Mouse (Mus musculus) heart, embryonic 12.5 days (tissue): ENCODE results near the gene Slco2a1. TPM values are rescaled to one million over a fixed set of nuclear protein-coding genes. Genes with fewer than 3 reads are reported as not detected.
A peak's percentile ranks its signal among the peaks of the same experiment; 100 is the strongest.

Source experiments
- ATAC-seq: fragments of 200-750 bp; cut with Nextera tagmentation; 2 replicates; pipeline ENCODE4 v1.8.0; 2017; ENCODE audit warnings: moderate TSS enrichment, moderate library complexity; ENCODE audit not compliant: insufficient number of reproducible peaks, low FRiP score
- H3K27ac ChIP-seq: fragments of 300-500 bp; sonication (generic); 2 replicates; pipeline ENCODE4 v1.5.1; 2016; ENCODE audit warnings: mild to moderate bottlenecking, moderate library complexity; ENCODE audit not compliant: poor library complexity, severe bottlenecking
- H3K27me3 ChIP-seq: fragments of 300-500 bp; sonication (generic); replicated peaks from 2 replicates; pipeline ENCODE4 v1.6.1; 2016; ENCODE audit warnings: mild to moderate bottlenecking, moderate library complexity
- H3K36me3 ChIP-seq: fragments of 300-500 bp; sonication (generic); 2 replicates; pipeline ENCODE4 v1.6.1; 2016; ENCODE audit warnings: mild to moderate bottlenecking, moderate library complexity
- H3K4me1 ChIP-seq: fragments of 300-500 bp; sonication (generic); replicated peaks from 2 replicates; pipeline ENCODE4 v1.6.1; 2016; ENCODE audit warnings: mild to moderate bottlenecking
- H3K4me2 ChIP-seq: fragments of 300-500 bp; sonication (generic); 2 replicates; pipeline ENCODE4 v1.6.1; 2016; ENCODE audit warnings: mild to moderate bottlenecking, moderate library complexity
- H3K4me3 ChIP-seq: fragments of 300-500 bp; sonication (generic); 2 replicates; pipeline ENCODE4 v1.5.1; 2016; ENCODE audit warnings: mild to moderate bottlenecking
- H3K9ac ChIP-seq: fragments of 300-500 bp; sonication (generic); 2 replicates; pipeline ENCODE4 v1.6.1; 2016; ENCODE audit warnings: mild to moderate bottlenecking, moderate library complexity
- H3K9me3 ChIP-seq: fragments of 300-500 bp; sonication (generic); replicated peaks from 2 replicates; pipeline ENCODE4 v1.6.1; 2016; ENCODE audit warnings: mild to moderate bottlenecking, moderate library complexity
- WGBS: fragments of 180-500 bp; shearing (Covaris S2); methylation state at CpG from one replicate; pipeline ENCODE4 v1.1.7; 2016; 5-methylcytosine and 5-hydroxymethylcytosine counted together
- polyA plus RNA-seq: library from polyadenylated mRNA; unstranded; fragments of >200 nt; fragmentation: Nextera tagmentation; extraction: Ambion mirVana; gene quantifications from 2 replicates; pipeline ENCODE4 v1.2.1, GENCODE M21; 2016

Slco2a1 gene
- polyA plus RNA-seq, 1 experiment from 2014 or later: 9.0 TPM

GRCm38 (mm10) chr9:103008079-103008855 lies 19.8 kb downstream of the Slco2a1 start:
- no peaks in the 10 kb centered on the region for H3K9me3 ChIP-seq
- peak overlapping the region; percentile 56 for H3K4me3 ChIP-seq
- peak overlapping the region; percentile 99 for H3K4me2 ChIP-seq
- H3K27ac ChIP-seq: peak overlapping the region; percentile 81
- H3K9ac ChIP-seq: peak overlapping the region; percentile 77
- peaks cover 51% of the 10 kb centered on the region for H3K4me1 ChIP-seq
- H3K36me3 ChIP-seq: no peaks in the 10 kb centered on the region
- peaks cover 7% of the 10 kb centered on the region for H3K27me3 ChIP-seq
- WGBS: under 1% methylated on average over 46 of the region's 50 CpGs
- ATAC-seq: no peak; the same call in none of the 2 replicates

- Histone ChIP-seq H3K27ac (no peak overlapping the region), H3K4me1 (peaks cover 41% of the 10 kb centered on the region), H3K4me3 (no peak overlapping the region), H3K27me3 (peaks cover 7% of the 10 kb centered on the region), H3K36me3 (no peaks in the 10 kb centered on the region), H3K9me3 (no peaks in the 10 kb centered on the region), H3K9ac (no peak overlapping the region), H3K4me2 (peak overlapping the region; percentile 2; the same call in 1 of the 2 replicates)
- no peak for ATAC-seq
- 54% methylated on average over 3 of the region's 3 CpGs for WGBS
Measured at GRCm38 (mm10) chr9:103010161-103010560, 21.6 kb downstream of the Slco2a1 start.

- Histone ChIP-seq H3K4me1 (0 out of 2 replicates have a peak, but pooled peaks cover 13% of the 10 kb centered on the region), H3K9ac (no peak overlapping the region), H3K4me2 (no peak overlapping the region), H3K4me3 (no peak overlapping the region), H3K27me3 (peaks cover 7% of the 10 kb centered on the region), H3K9me3 (no peaks in the 10 kb centered on the region), H3K36me3 (no peaks in the 10 kb centered on the region), H3K27ac (no peak overlapping the region)
- WGBS: 11% methylated on average over 5 of the region's 5 CpGs
- ATAC-seq: no peak
Measured at GRCm38 (mm10) chr9:103013366-103013765, 24.9 kb downstream of the Slco2a1 start.

GRCm38 (mm10) chr9:103014686-103015085 lies 26.2 kb downstream of the Slco2a1 start:
- Histone ChIP-seq H3K4me1 (0 out of 2 replicates have a peak, but pooled peaks cover 2% of the 10 kb centered on the region), H3K4me3 (no peak overlapping the region), H3K9ac (no peak overlapping the region)

GRCm38 (mm10) chr9:103024116-103024515 lies 35.6 kb downstream of the Slco2a1 start:
- WGBS: 75% methylated on average over 4 of the region's 4 CpGs
- no peaks in the 10 kb centered on the region for H3K4me1 ChIP-seq
- no peak overlapping the region for H3K27ac ChIP-seq
- H3K9me3 ChIP-seq: no peaks in the 10 kb centered on the region
- ATAC-seq: no peak
- H3K4me2 ChIP-seq: no peak overlapping the region
- no peak overlapping the region for H3K4me3 ChIP-seq
- no peaks in the 10 kb centered on the region for H3K27me3 ChIP-seq
- no peaks in the 10 kb centered on the region for H3K36me3 ChIP-seq
- no peak overlapping the region for H3K9ac ChIP-seq

More at GRCm38 (mm10) chr9:103014686-103015085, 26.2 kb downstream of the Slco2a1 start:
- Histone ChIP-seq H3K36me3 (no peaks in the 10 kb centered on the region), H3K9me3 (no peaks in the 10 kb centered on the region), H3K4me2 (no peak overlapping the region), H3K27ac (no peak overlapping the region), H3K27me3 (peaks cover 3% of the 10 kb centered on the region)
- ATAC-seq: no peak
- 75% methylated on average over 12 of the region's 12 CpGs for WGBS

- Histone ChIP-seq H3K27ac (no peak overlapping the region), H3K4me1 (peaks cover under 1% of the 10 kb centered on the region; the same call in 1 of the 2 replicates)
- WGBS: 77% methylated on average over 11 of the region's 11 CpGs
Measured at GRCm38 (mm10) chr9:103027150-103027889, 38.8 kb downstream of the Slco2a1 start.

GRCm38 (mm10) chr9:103029012-103029411 lies 40.5 kb downstream of the Slco2a1 start:
- H3K27ac ChIP-seq: no peak overlapping the region
- H3K27me3 ChIP-seq: no peaks in the 10 kb centered on the region
- H3K9ac ChIP-seq: no peak overlapping the region
- no peaks in the 10 kb centered on the region for H3K9me3 ChIP-seq
- no peaks in the 10 kb centered on the region for H3K36me3 ChIP-seq
- H3K4me1 ChIP-seq: peaks cover 6% of the 10 kb centered on the region; the same call in 1 of the 2 replicates
- ATAC-seq: no peak
- H3K4me2 ChIP-seq: no peak overlapping the region
- WGBS: 64% methylated on average over 8 of the region's 8 CpGs
- H3K4me3 ChIP-seq: no peak overlapping the region

More at GRCm38 (mm10) chr9:103027150-103027889, 38.8 kb downstream of the Slco2a1 start:
- ATAC-seq: no peak
- Histone ChIP-seq H3K4me3 (no peak overlapping the region), H3K36me3 (no peaks in the 10 kb centered on the region), H3K9ac (no peak overlapping the region), H3K9me3 (no peaks in the 10 kb centered on the region), H3K4me2 (no peak overlapping the region), H3K27me3 (no peaks in the 10 kb centered on the region)

- H3K9ac ChIP-seq: no peak overlapping the region
- no peaks in the 10 kb centered on the region for H3K27me3 ChIP-seq
- peaks cover 2% of the 10 kb centered on the region for H3K9me3 ChIP-seq
- WGBS: 78% methylated on average over 2 of the region's 2 CpGs
- no peak for ATAC-seq
- no peak overlapping the region for H3K27ac ChIP-seq
- peaks cover 6% of the 10 kb centered on the region; the same call in 1 of the 2 replicates for H3K4me1 ChIP-seq
- no peaks in the 10 kb centered on the region for H3K36me3 ChIP-seq
- no peak overlapping the region for H3K4me3 ChIP-seq
- no peak overlapping the region for H3K4me2 ChIP-seq
Measured at GRCm38 (mm10) chr9:103030041-103030440, 41.5 kb downstream of the Slco2a1 start.

- H3K4me3 ChIP-seq: no peak overlapping the region
- no peak overlapping the region for H3K4me2 ChIP-seq
- no peak for ATAC-seq
Measured at GRCm38 (mm10) chr9:103031211-103031610, 42.7 kb downstream of the Slco2a1 start.

GRCm38 (mm10) chr9:103032193-103032592 lies 43.7 kb downstream of the Slco2a1 start:
- Histone ChIP-seq H3K9me3 (peaks cover 5% of the 10 kb centered on the region), H3K27me3 (no peaks in the 10 kb centered on the region), H3K9ac (no peak overlapping the region), H3K27ac (no peak overlapping the region), H3K4me3 (no peak overlapping the region), H3K4me2 (no peak overlapping the region), H3K4me1 (peaks cover 6% of the 10 kb centered on the region; the same call in 1 of the 2 replicates), H3K36me3 (no peaks in the 10 kb centered on the region)
- 59% methylated on average over 8 of the region's 8 CpGs for WGBS
- peak; percentile 19; the same call in 1 of the 2 replicates for ATAC-seq

More at GRCm38 (mm10) chr9:103031211-103031610, 42.7 kb downstream of the Slco2a1 start:
- WGBS: 59% methylated on average over 5 of the region's 5 CpGs
- Histone ChIP-seq H3K36me3 (no peaks in the 10 kb centered on the region), H3K9me3 (peaks cover 5% of the 10 kb centered on the region), H3K27ac (no peak overlapping the region), H3K9ac (no peak overlapping the region), H3K4me1 (peaks cover 6% of the 10 kb centered on the region; the same call in 1 of the 2 replicates), H3K27me3 (no peaks in the 10 kb centered on the region)

- no peak overlapping the region; the same call in 1 of the 2 replicates for H3K27ac ChIP-seq
- H3K4me3 ChIP-seq: no peak overlapping the region
- peaks cover 5% of the 10 kb centered on the region for H3K9me3 ChIP-seq
- H3K36me3 ChIP-seq: no peaks in the 10 kb centered on the region
- H3K4me2 ChIP-seq: no peak overlapping the region
- H3K27me3 ChIP-seq: no peaks in the 10 kb centered on the region
- no peak overlapping the region for H3K9ac ChIP-seq
- WGBS: 74% methylated on average over 3 of the region's 3 CpGs
- peaks cover 11% of the 10 kb centered on the region for H3K4me1 ChIP-seq
- ATAC-seq: no peak
Measured at GRCm38 (mm10) chr9:103033381-103033780, 44.9 kb downstream of the Slco2a1 start.
